Mouse (Mus musculus): ENCODE measurements at regions not wholly inside any gene's neighbourhood (a gene's known extent, or its start where the extent isn't known, plus 50 kb on each side); places are given as distances from the start of the nearest gene placed in this dataset.

DNA sequence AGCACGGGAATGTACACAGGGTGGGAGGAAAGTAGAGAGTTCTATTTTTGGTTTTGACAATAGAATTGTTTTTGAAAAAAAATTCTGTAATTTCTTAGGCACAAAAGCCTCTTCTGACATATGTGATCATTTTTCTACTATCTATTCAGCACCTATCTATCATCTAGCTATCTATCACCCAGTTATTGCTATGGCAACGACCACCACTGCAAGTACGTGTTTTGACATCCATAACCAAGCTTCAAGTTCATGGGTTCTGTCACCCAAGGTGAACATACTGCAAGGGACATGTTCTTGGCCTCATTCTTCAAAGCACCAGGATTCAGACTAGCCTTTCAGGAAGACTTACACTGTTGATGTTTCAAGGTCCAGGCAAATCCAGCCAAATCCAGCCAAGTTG lies 238.4 kb upstream of the Rarb start:
- no peak for TF ChIP-seq CTCF (IDR thresholded peaks at IDR 0.05; ENCODE audit: borderline replicate concordance, control insufficient read depth, extremely low read depth, insufficient read depth, low read length, poor library complexity)
- no peak for TF ChIP-seq POLR2A (IDR thresholded peaks at IDR 0.05; ENCODE audit: control insufficient read depth, extremely low read depth, insufficient read depth, low read length, poor library complexity)

All from thymus, adult 2 months (tissue).